Mouse (Mus musculus): ENCODE data around the gene Gm20388. TPM values are rescaled to one million over a fixed set of nuclear protein-coding genes. Genes with fewer than 3 reads are reported as not detected.
"Not testable (repeated sequence)": the region's sequence is repeated elsewhere in the genome, so short reads cannot be mapped to it uniquely, and the experiment has no call there.

Gm20388 gene
- polyA plus RNA-seq, 1 experiment: 23.9 TPM

- TF ChIP-seq POLR2A (IDR thresholded peaks at IDR 0.05; ENCODE audit: extremely low read depth, insufficient read depth, low read length): no peak
- no peak for TF ChIP-seq CTCF (IDR thresholded peaks at IDR 0.05; ENCODE audit: extremely low read depth, insufficient read depth, low read length)
- Histone ChIP-seq H3K4me1 (ENCODE audit: control insufficient read depth, insufficient read depth, low read length) (peaks cover 3% of the 10 kb centered on the region), H3K4me3 (ENCODE audit: insufficient read depth, low read length) (no peak overlapping the region), H3K27ac (ENCODE audit: insufficient read depth, low read length) (no peak overlapping the region)
Observed at GRCm38 (mm10) chr8:123193771-123194170, 3283.1 kb downstream of the Gm20388 start.

- H3K27ac ChIP-seq (ENCODE audit: insufficient read depth, low read length); H3K4me3 ChIP-seq (ENCODE audit: insufficient read depth, low read length); H3K4me1 ChIP-seq (ENCODE audit: control insufficient read depth, insufficient read depth, low read length): not testable (repeated sequence)
Observed at GRCm38 (mm10) chr8:123197016-123197415, 3286.4 kb downstream of the Gm20388 start.

DNA sequence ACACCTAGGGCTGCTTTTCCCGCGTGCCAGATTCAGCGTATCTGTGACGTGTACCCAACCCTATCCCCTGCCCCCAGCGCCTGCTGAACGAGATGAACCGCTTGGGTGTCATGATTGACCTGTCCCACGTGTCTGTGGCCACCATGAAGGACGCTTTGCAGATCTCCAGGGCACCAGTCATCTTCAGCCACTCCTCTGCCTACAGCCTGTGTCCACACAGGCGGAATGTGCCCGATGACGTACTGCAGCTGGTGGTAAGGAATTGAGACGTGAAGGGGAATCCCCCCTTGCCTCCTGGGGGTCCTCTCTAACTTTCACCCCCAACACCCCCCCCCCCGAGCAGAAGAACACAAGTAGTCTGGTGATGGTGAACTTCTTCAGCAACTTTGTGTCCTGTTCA lies 3289.2 kb downstream of the Gm20388 start:
- H3K4me3 ChIP-seq (ENCODE audit: insufficient read depth, low read length): no peak overlapping the region
- no peaks in the 10 kb centered on the region for H3K4me1 ChIP-seq (ENCODE audit: control insufficient read depth, insufficient read depth, low read length)
- TF ChIP-seq CTCF (IDR thresholded peaks at IDR 0.05; ENCODE audit: extremely low read depth, insufficient read depth, low read length): no peak
- TF ChIP-seq POLR2A (IDR thresholded peaks at IDR 0.05; ENCODE audit: extremely low read depth, insufficient read depth, low read length): no peak
- no peak overlapping the region for H3K27ac ChIP-seq (ENCODE audit: insufficient read depth, low read length)

DNA sequence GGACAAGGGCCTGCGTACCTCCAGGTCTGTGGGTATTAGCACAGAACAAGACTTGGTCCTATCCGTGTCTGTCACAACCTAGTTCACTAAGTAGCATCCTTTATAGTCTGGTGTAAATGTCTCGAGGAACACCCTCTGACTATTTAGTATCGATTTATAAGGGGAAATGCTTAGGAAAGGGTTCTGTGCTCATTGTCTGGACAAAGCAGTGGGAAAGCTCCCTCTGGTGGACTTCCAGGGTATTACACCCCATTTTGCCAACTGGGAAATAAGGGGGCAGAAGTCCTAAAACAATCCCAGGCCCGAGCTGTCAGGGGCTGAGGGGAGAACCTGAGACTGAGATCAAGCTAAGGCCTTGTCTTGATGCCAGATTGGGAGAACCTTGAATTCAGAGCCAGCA lies 3291.6 kb downstream of the Gm20388 start:
- H3K4me1 ChIP-seq (ENCODE audit: control insufficient read depth, insufficient read depth, low read length): no peaks in the 10 kb centered on the region
- peak; percentile 86 for TF ChIP-seq CTCF (IDR thresholded peaks at IDR 0.05; ENCODE audit: extremely low read depth, insufficient read depth, low read length)
- TF ChIP-seq POLR2A (IDR thresholded peaks at IDR 0.05; ENCODE audit: extremely low read depth, insufficient read depth, low read length): no peak
- H3K27ac ChIP-seq (ENCODE audit: insufficient read depth, low read length): no peak overlapping the region
- H3K4me3 ChIP-seq (ENCODE audit: insufficient read depth, low read length): no peak overlapping the region

- TF ChIP-seq CTCF (IDR thresholded peaks at IDR 0.05; ENCODE audit: extremely low read depth, insufficient read depth, low read length) (no peak), POLR2A (IDR thresholded peaks at IDR 0.05; ENCODE audit: extremely low read depth, insufficient read depth, low read length) (no peak)
- Histone ChIP-seq H3K27ac (ENCODE audit: insufficient read depth, low read length) (no peak overlapping the region), H3K4me3 (ENCODE audit: insufficient read depth, low read length) (no peak overlapping the region), H3K4me1 (ENCODE audit: control insufficient read depth, insufficient read depth, low read length) (no peaks in the 10 kb centered on the region)
Observed at GRCm38 (mm10) chr8:123203571-123203970, 3292.9 kb downstream of the Gm20388 start.

GRCm38 (mm10) chr8:123211876-123212275 lies 3301.2 kb downstream of the Gm20388 start:
- no peaks in the 10 kb centered on the region; the same call in 1 of the 2 replicates for H3K4me1 ChIP-seq (ENCODE audit: control insufficient read depth, insufficient read depth, low read length)
- TF ChIP-seq CTCF (IDR thresholded peaks at IDR 0.05; ENCODE audit: extremely low read depth, insufficient read depth, low read length): no peak
- TF ChIP-seq POLR2A (IDR thresholded peaks at IDR 0.05; ENCODE audit: extremely low read depth, insufficient read depth, low read length): no peak
- H3K27ac ChIP-seq (ENCODE audit: insufficient read depth, low read length): no peak overlapping the region
- peak overlapping the region; percentile 64 for H3K4me3 ChIP-seq (ENCODE audit: insufficient read depth, low read length)

DNA sequence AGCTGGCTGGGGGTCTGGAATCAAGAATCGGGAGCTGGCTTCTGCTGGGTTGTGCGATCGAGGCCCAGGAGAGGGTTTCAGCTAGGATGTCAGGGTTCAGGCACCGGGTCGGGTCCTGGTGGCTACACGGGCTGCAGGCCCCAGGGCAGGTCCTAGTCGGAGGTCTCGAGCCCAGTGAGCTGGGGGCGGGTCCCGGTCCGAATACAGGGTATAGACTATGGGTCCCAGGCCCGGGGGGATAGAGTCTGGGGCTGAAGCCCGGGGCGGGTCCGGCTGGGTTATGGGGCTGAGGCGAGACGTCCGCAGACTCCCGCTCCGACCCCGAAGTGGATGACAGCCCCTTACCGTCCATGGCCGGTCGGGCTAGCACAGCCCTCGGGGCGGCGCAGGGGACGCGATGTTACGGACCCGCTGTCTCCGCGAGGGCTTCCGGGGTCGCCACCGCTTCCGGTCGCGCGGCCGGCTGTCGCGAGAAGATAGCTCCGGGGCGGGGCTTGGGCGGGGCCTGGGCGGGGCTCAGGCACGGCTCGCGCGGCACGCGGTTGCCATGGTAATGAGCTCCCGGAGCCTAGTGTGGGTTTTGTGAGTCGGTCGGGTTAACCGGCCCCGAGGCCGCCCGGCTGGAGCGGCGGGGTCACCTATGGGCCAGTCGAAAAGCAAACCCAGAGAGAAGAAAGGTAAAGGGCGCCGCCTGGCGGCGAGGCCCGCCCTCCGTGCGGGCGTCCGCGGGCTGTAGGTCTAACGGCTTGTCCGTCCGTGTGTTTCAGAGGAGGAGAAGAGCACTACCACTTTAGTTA lies 3301.9 kb downstream of the Gm20388 start, which contains the start of the genes Chmp1a and Spata33:
Chmp1a (minus strand) TSS at position 443 of the 797 bp plus-strand sequence.
Spata33 (plus strand) TSS at position 512 of the 797 bp plus-strand sequence.
- Histone ChIP-seq H3K27ac (ENCODE audit: insufficient read depth, low read length) (peak within 1 kb of the TSS; percentile 22; the same call in 1 of the 2 replicates), H3K4me3 (ENCODE audit: insufficient read depth, low read length) (peak within 1 kb of the TSS; percentile 64), H3K4me1 (ENCODE audit: control insufficient read depth, insufficient read depth, low read length) (no peaks in the 10 kb centered on the region; the same call in 1 of the 2 replicates)
- TF ChIP-seq CTCF (IDR thresholded peaks at IDR 0.05; ENCODE audit: extremely low read depth, insufficient read depth, low read length) (no peak), POLR2A (IDR thresholded peaks at IDR 0.05; ENCODE audit: extremely low read depth, insufficient read depth, low read length) (peak; percentile 64; the same call in 1 of the 2 replicates)

DNA sequence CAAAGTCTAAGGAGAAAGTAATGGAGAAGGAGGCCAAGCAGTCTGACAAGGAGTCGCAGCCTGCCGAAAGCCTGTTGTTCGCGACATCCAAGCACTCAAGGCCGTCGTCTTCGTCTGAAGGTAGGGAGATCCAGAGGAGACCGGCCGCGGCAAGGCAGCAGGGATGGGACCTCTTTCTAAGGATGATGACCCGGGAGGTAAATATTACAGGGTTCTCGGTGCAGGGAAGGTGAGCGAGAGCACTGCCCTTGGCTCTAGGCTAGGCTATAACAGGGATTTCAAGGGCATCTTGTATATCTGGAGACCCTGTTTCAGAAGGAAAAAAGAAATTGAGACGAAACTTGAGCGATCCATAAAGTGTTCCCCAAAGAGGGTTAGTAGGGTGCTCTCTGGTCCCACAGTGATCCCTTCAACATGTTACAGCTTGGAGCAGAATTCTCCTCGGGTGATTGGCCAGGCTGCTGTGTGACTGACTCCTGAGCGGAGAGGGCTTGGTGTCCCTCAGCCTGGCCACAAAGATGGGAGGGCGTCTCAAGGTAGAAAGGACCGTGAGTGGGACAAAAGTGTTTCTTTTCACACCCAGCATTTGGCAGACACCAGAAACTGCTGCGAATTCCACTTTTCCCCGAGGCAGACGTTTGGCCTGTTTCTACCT lies 3302.6 kb downstream of the Gm20388 start:
- Histone ChIP-seq H3K4me1 (ENCODE audit: control insufficient read depth, insufficient read depth, low read length) (no peaks in the 10 kb centered on the region; the same call in 1 of the 2 replicates), H3K27ac (ENCODE audit: insufficient read depth, low read length) (no peak overlapping the region), H3K4me3 (ENCODE audit: insufficient read depth, low read length) (peak overlapping the region; percentile 64)
- TF ChIP-seq CTCF (IDR thresholded peaks at IDR 0.05; ENCODE audit: extremely low read depth, insufficient read depth, low read length): no peak
- no peak for TF ChIP-seq POLR2A (IDR thresholded peaks at IDR 0.05; ENCODE audit: extremely low read depth, insufficient read depth, low read length)

- Histone ChIP-seq H3K4me3 (ENCODE audit: insufficient read depth, low read length) (no peak overlapping the region), H3K27ac (ENCODE audit: insufficient read depth, low read length) (no peak overlapping the region), H3K4me1 (ENCODE audit: control insufficient read depth, insufficient read depth, low read length) (no peaks in the 10 kb centered on the region; the same call in 1 of the 2 replicates)
- no peak for TF ChIP-seq POLR2A (IDR thresholded peaks at IDR 0.05; ENCODE audit: extremely low read depth, insufficient read depth, low read length)
- TF ChIP-seq CTCF (IDR thresholded peaks at IDR 0.05; ENCODE audit: extremely low read depth, insufficient read depth, low read length): no peak
Observed at GRCm38 (mm10) chr8:123215430-123215829, 3304.8 kb downstream of the Gm20388 start.

All from cortical plate, adult 2 months (tissue).